Mouse (Mus musculus): ENCODE results near the gene Cfap65.

GRCm38 (mm10) chr1:74855651-74856438, 79.6 kb downstream of the Cfap65 start:
- TF ChIP-seq CTCF (IDR thresholded peaks at IDR 0.05; ENCODE audit: low read depth, low read length) = no peak
- TF ChIP-seq POLR2A (IDR thresholded peaks at IDR 0.05; ENCODE audit: extremely low read depth, insufficient read depth, low read length) = no peak
